Mouse (Mus musculus): ENCODE data around the gene Vmn2r90.

DNA sequence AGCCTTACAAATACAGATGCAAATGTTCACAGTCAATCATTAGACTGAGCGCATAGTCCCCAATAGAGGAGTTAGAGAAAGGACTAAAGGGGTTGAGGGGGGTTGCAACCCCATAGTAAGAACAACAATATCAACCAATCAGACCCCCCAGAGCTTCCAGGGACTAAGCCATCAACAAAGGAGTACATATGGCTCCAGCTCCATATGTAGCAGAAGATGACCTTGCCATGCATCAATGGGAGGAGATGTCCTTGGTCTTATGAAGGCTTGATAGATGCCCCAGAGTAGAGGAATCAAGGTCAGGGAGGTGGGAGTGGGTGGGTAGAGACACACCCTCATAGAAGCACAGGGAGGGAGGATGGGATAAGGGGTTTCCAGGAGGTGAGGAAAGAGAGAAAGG is 35.1 kb downstream of the Vmn2r90 start:
- no peak for TF ChIP-seq CTCF (IDR thresholded peaks at IDR 0.05; ENCODE audit: borderline replicate concordance, insufficient read depth, low read depth, low read length)
- TF ChIP-seq POLR2A (IDR thresholded peaks at IDR 0.05; ENCODE audit: borderline replicate concordance, insufficient read depth, low read length) = no peak
